Mouse (Mus musculus) MEL (cell line): ENCODE data around the gene Dgkz. TPM values are rescaled to one million over a fixed set of nuclear protein-coding genes. Genes with fewer than 3 reads are reported as not detected.

Experiments used
- DNase-seq: peaks from one replicate; pipeline ENCODE4 v3.0.0; 2011; ENCODE audit warnings: low read depth, low spot score
- H3K27ac ChIP-seq: 2 replicates; pipeline ENCODE4 v1.5.1; 2012; ENCODE audit warnings: low read depth, mild to moderate bottlenecking, control low read depth, low read length, moderate library complexity; ENCODE audit not compliant: control insufficient read depth
- H3K27me3 ChIP-seq, 2 experiments: fragments of 150-350 bp in 1 of 2; sonication (generic) in 1 of 2; 2 replicates each; pipeline ENCODE4 v1.6.1; 2012; ENCODE audit warnings: low read length in 2 of 2, mild to moderate bottlenecking in 2 of 2, improper control_type of control experiment in 1 of 2, moderate library complexity in 1 of 2; ENCODE audit not compliant: insufficient read depth in 2 of 2, control insufficient read depth in 1 of 2
- H3K36me3 ChIP-seq, 2 experiments: 2 replicates each; pipeline ENCODE4 v1.6.1; 2012 to 2014; ENCODE audit warnings: low read length in 2 of 2, improper control_type of control experiment in 1 of 2, inconsistent platforms in 1 of 2, mild to moderate bottlenecking in 1 of 2; ENCODE audit not compliant: insufficient read depth in 2 of 2, control insufficient read depth in 1 of 2
- H3K4me1 ChIP-seq, 2 experiments: fragments of 150-350 bp in 1 of 2; sonication (generic) in 1 of 2; 2 replicates each; pipeline ENCODE4 v1.6.1; 2012; ENCODE audit warnings: low read length in 2 of 2, improper control_type of control experiment in 1 of 2, mild to moderate bottlenecking in 1 of 2; ENCODE audit not compliant: insufficient read depth in 2 of 2, control insufficient read depth in 1 of 2
- H3K4me3 ChIP-seq, 2 experiments: fragments of 150-350 bp in 1 of 2; sonication (generic) in 1 of 2; 2 replicates each; pipeline ENCODE4 v1.5.1; 2012; ENCODE audit warnings: low read depth in 2 of 2, low read length in 2 of 2, mild to moderate bottlenecking in 2 of 2, moderate library complexity in 2 of 2, control low read depth in 1 of 2, improper control_type of control experiment in 1 of 2; ENCODE audit not compliant: control insufficient read depth in 1 of 2, insufficient read depth in 1 of 2
- H3K79me2 ChIP-seq: 2 replicates; pipeline ENCODE4 v1.6.1; 2012; ENCODE audit warnings: mild to moderate bottlenecking, low read length, moderate library complexity; ENCODE audit not compliant: control insufficient read depth, poor library complexity, insufficient read depth
- H3K9ac ChIP-seq: 2 replicates; pipeline ENCODE4 v1.6.1; 2012; ENCODE audit warnings: low read depth, mild to moderate bottlenecking, control low read depth, low read length, moderate library complexity; ENCODE audit not compliant: control insufficient read depth, poor library complexity, severe bottlenecking
- H3K9me3 ChIP-seq: fragments of 150-350 bp; sonication (generic); replicated peaks from 2 replicates; pipeline ENCODE4 v1.6.1; 2012; ENCODE audit warnings: mild to moderate bottlenecking, low read length, improper control_type of control experiment, moderate library complexity; ENCODE audit not compliant: insufficient read depth
- BHLHE40 ChIP-seq: IDR thresholded peaks from 2 replicates; pipeline ENCODE4 v1.6.1; 2012; ENCODE audit warnings: low read depth, mild to moderate bottlenecking, inconsistent platforms, low read length, improper control_type of control experiment, borderline replicate concordance
- CHD1 ChIP-seq: IDR thresholded peaks from 2 replicates; pipeline ENCODE4 v1.6.1; 2012; ENCODE audit warnings: low read depth, mild to moderate bottlenecking, inconsistent platforms, low read length, improper control_type of control experiment
- CTCF ChIP-seq, 3 experiments: IDR thresholded peaks in 2 of 3; conservative IDR thresholded peaks in 1 of 3; 2 replicates each; pipeline ENCODE4 v1.5.1; 2011 to 2012; ENCODE audit warnings: low read length in 3 of 3, low read depth in 2 of 3, mild to moderate bottlenecking in 2 of 3, improper control_type of control experiment in 1 of 3, inconsistent platforms in 1 of 3, mixed read lengths in 1 of 3, moderate library complexity in 1 of 3; ENCODE audit not compliant: control insufficient read depth in 1 of 3, insufficient read depth in 1 of 3, poor library complexity in 1 of 3, severe bottlenecking in 1 of 3
- E2F4 ChIP-seq: IDR thresholded peaks from 2 replicates; pipeline ENCODE4 v1.6.1; 2011; ENCODE audit warnings: low read depth, low read length, improper control_type of control experiment, borderline replicate concordance
- ELF1 ChIP-seq: IDR thresholded peaks from 2 replicates; pipeline ENCODE4 v1.6.1; 2014; ENCODE audit warnings: low read depth, mild to moderate bottlenecking, inconsistent platforms, low read length, improper control_type of control experiment, moderate library complexity
- EP300 ChIP-seq, 2 experiments: IDR thresholded peaks; 2 replicates each; pipeline ENCODE4 v1.6.1; 2011; ENCODE audit warnings: improper control_type of control experiment in 2 of 2, low read length in 2 of 2, low read depth in 1 of 2, mild to moderate bottlenecking in 1 of 2
- GABPA ChIP-seq: IDR thresholded peaks from 2 replicates; pipeline ENCODE4 v1.6.1; 2012; ENCODE audit warnings: low read depth, mild to moderate bottlenecking, inconsistent platforms, low read length, improper control_type of control experiment, moderate library complexity
- JUND ChIP-seq: IDR thresholded peaks from 2 replicates; pipeline ENCODE4 v1.6.1; 2011; ENCODE audit warnings: low read depth, mild to moderate bottlenecking, improper control_type of control experiment, low read length
- KAT2A ChIP-seq: conservative IDR thresholded peaks from 2 replicates; pipeline ENCODE4 v1.6.1; 2012; ENCODE audit warnings: low read depth, low read length, improper control_type of control experiment, inconsistent platforms
- MAFK ChIP-seq: IDR thresholded peaks from 2 replicates; pipeline ENCODE4 v1.6.1; 2011; ENCODE audit warnings: low read depth, mild to moderate bottlenecking, low read length, improper control_type of control experiment, borderline replicate concordance
- MAX ChIP-seq: IDR thresholded peaks from 2 replicates; pipeline ENCODE4 v1.6.1; 2011; ENCODE audit warnings: low read length, improper control_type of control experiment
- MEF2A ChIP-seq: IDR thresholded peaks from 2 replicates; pipeline ENCODE4 v1.6.1; 2014; ENCODE audit warnings: low read depth, mild to moderate bottlenecking, inconsistent platforms, low read length, improper control_type of control experiment; ENCODE audit not compliant: poor library complexity, insufficient replicate concordance, severe bottlenecking; ENCODE audit errors: extremely low read depth
- MXI1 ChIP-seq: IDR thresholded peaks from 2 replicates; pipeline ENCODE4 v1.6.1; 2011; ENCODE audit warnings: mild to moderate bottlenecking, low read depth, low read length, improper control_type of control experiment
- MYB ChIP-seq: IDR thresholded peaks from 2 replicates; pipeline ENCODE4 v1.6.1; 2011; ENCODE audit warnings: mild to moderate bottlenecking, low read depth, low read length, improper control_type of control experiment
- MYC ChIP-seq: IDR thresholded peaks from 2 replicates; pipeline ENCODE4 v1.6.1; 2011; ENCODE audit warnings: low read depth, mild to moderate bottlenecking, low read length, improper control_type of control experiment, moderate library complexity
- NELFE ChIP-seq: IDR thresholded peaks from 2 replicates; pipeline ENCODE4 v1.6.1; 2011; ENCODE audit warnings: low read depth, low read length, improper control_type of control experiment
- POLR2A ChIP-seq, 2 experiments: IDR thresholded peaks; 2 replicates each; pipeline ENCODE4 v1.6.1; 2011 to 2012; ENCODE audit warnings: low read length in 2 of 2, mild to moderate bottlenecking in 2 of 2, control low read depth in 1 of 2, improper control_type of control experiment in 1 of 2, low read depth in 1 of 2, moderate library complexity in 1 of 2; ENCODE audit not compliant: control insufficient read depth in 1 of 2, insufficient read depth in 1 of 2, poor library complexity in 1 of 2
- POLR2AphosphoS2 ChIP-seq: IDR thresholded peaks from 2 replicates; pipeline ENCODE4 v1.6.1; 2011; ENCODE audit warnings: low read length, improper control_type of control experiment
- POLR2AphosphoS5 ChIP-seq: IDR thresholded peaks from 2 replicates; pipeline ENCODE4 v1.6.1; 2012; ENCODE audit warnings: low read depth, borderline replicate concordance, mild to moderate bottlenecking, inconsistent platforms, low read length, moderate library complexity, mixed read lengths
- RAD21 ChIP-seq: IDR thresholded peaks from 2 replicates; pipeline ENCODE4 v1.6.1; 2011; ENCODE audit warnings: mild to moderate bottlenecking, low read depth, low read length, improper control_type of control experiment
- SIN3A ChIP-seq: IDR thresholded peaks from 2 replicates; pipeline ENCODE4 v1.6.1; 2012; ENCODE audit warnings: low read length, improper control_type of control experiment, inconsistent platforms
- SMC3 ChIP-seq: IDR thresholded peaks from 2 replicates; pipeline ENCODE4 v1.6.1; 2011; ENCODE audit warnings: low read depth, low read length, improper control_type of control experiment
- TCF12 ChIP-seq: IDR thresholded peaks from 2 replicates; pipeline ENCODE4 v1.6.1; 2014; ENCODE audit warnings: low read depth, mild to moderate bottlenecking, inconsistent platforms, low read length, improper control_type of control experiment, moderate library complexity
- UBTF ChIP-seq: IDR thresholded peaks from 2 replicates; pipeline ENCODE4 v1.6.1; 2012; ENCODE audit warnings: low read depth, mild to moderate bottlenecking, inconsistent platforms, low read length, improper control_type of control experiment, moderate library complexity, borderline replicate concordance; ENCODE audit not compliant: insufficient read depth
- USF2 ChIP-seq, 2 experiments: IDR thresholded peaks; 2 replicates each; pipeline ENCODE4 v1.6.1; 2011 to 2012; ENCODE audit warnings: improper control_type of control experiment in 2 of 2, low read length in 2 of 2, borderline replicate concordance in 1 of 2, inconsistent platforms in 1 of 2, low read depth in 1 of 2, mild to moderate bottlenecking in 1 of 2; ENCODE audit not compliant: insufficient read depth in 1 of 2
- ZC3H11A ChIP-seq: IDR thresholded peaks from 2 replicates; pipeline ENCODE4 v1.6.1; 2012; ENCODE audit warnings: low read depth, mild to moderate bottlenecking, inconsistent platforms, low read length, improper control_type of control experiment
- ZMIZ1 ChIP-seq: IDR thresholded peaks from 2 replicates; pipeline ENCODE4 v1.6.1; 2012; ENCODE audit warnings: low read depth, mild to moderate bottlenecking, inconsistent platforms, low read length, improper control_type of control experiment, moderate library complexity
- polyA plus RNA-seq, 2 experiments: library from polyadenylated mRNA; stranded (reverse) in 1 of 2; unstranded in 1 of 2; fragments of >175 nt in 1 of 2; fragments of >200 nt in 1 of 2; gene quantifications; 2 replicates each; pipeline versions ENCODE4 v1.2.1 to v1.2.4; 2012; ENCODE audit warnings: low replicate concordance in 2 of 2, low read depth in 1 of 2; ENCODE audit not compliant: insufficient read length in 2 of 2, insufficient read depth in 1 of 2, missing spikeins in 1 of 2
- total RNA-seq: library from RNA; depleted of rRNA; stranded (reverse); fragments of 300-350 nt; gene quantifications from 2 replicates; pipeline ENCODE4 v1.2.3, GENCODE M21; 2012

The Dgkz gene
- total and polyA plus RNA-seq, 3 experiments: 65.6 to 165 TPM; not detected in 1

GRCm38 (mm10) chr2:91984439-91984838 lies 8.8 kb upstream of the Dgkz start (continued):
- 0 out of 2 replicates have a peak, but pooled peaks have one; percentile 56 for TF ChIP-seq ZMIZ1
- TF ChIP-seq POLR2AphosphoS2: no peak
- no peak for TF ChIP-seq CTCF (IDR thresholded peaks at IDR 0.05 in 2 of 3, conservative IDR thresholded peaks at IDR 0.05 in 1 of 3; ENCODE audit: control insufficient read depth in 1 of 3, insufficient read depth in 1 of 3, low read depth in 2 of 3, low read length in 3 of 3, poor library complexity in 1 of 3, severe bottlenecking in 1 of 3)
- no peak for TF ChIP-seq SIN3A
- TF ChIP-seq SMC3: no peak
- TF ChIP-seq ELF1: no peak
- no peak for TF ChIP-seq MAFK
- TF ChIP-seq CHD1: no peak
- no peak for TF ChIP-seq EP300 (IDR thresholded peaks at IDR 0.05; ENCODE audit: low read depth in 1 of 2, low read length in 2 of 2)
- TF ChIP-seq, all 39 proteins: peak for 6

DNA sequence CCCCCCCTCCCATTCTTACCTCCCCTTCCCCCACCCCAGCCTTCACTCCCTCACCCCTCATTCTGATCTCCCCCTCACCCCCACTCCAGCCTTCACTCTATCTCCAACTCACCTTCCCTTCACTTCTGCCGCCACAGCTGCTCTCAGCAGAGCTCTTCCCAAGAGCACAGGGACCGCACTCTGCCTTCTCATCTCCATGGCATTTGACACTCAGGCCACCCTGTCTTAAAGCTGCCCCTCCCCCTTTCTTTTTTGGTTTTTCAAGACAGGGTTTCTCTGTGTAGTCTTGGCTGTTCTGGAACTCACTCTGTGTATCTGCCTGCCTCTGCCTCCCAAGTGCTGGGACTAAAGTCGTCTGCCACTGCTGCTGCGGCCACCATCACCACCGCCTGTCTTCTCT lies 5.2 kb upstream of the Dgkz start:
- no peaks in the 10 kb centered on the region; the same call in 1 of the 2 replicates for H3K79me2 ChIP-seq
- no peak overlapping the region for H3K27ac ChIP-seq
- H3K4me1 ChIP-seq: peaks cover 12 to 19% of the 10 kb centered on the region in 2 experiments
- TF ChIP-seq BHLHE40: no peak
- no peak for TF ChIP-seq TCF12
- TF ChIP-seq MAFK: no peak
- TF ChIP-seq JUND: no peak
- TF ChIP-seq GABPA: no peak
- TF ChIP-seq MAX: no peak
- no peak for TF ChIP-seq ELF1
- TF ChIP-seq ZC3H11A: no peak
- TF ChIP-seq USF2 (IDR thresholded peaks at IDR 0.05; ENCODE audit: borderline replicate concordance in 1 of 2, insufficient read depth in 1 of 2, low read depth in 1 of 2, low read length in 2 of 2): no peak
- TF ChIP-seq CHD1: no peak
- H3K27me3 ChIP-seq: no peaks in the 10 kb centered on the region
- peaks cover 0 to 3% of the 10 kb centered on the region in 2 experiments; a peak in 2 of 4 replicates for H3K36me3 ChIP-seq
- no peaks in the 10 kb centered on the region for H3K9me3 ChIP-seq
- H3K4me3 ChIP-seq: no peak overlapping the region
- H3K9ac ChIP-seq: no peak overlapping the region
- no peak for DNase-seq

DNA sequence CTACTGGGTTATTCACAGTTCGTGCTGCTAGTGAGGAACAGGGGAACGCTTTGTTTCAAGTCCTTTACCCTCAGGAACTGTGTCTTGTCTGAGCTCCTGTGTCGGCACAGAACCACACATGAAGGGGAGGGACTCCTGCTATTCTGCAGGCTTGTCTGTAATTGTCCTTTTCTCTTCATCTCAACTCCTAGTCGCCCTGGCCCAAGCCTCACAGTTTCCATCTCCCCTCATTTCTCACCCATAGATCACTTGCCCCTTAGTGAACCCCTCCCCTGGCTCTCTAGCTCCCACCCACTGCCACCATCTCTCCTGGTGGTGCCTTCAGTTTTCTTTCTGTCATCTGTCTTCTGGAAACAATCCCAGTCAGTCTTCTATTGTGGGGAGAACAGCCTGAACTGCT lies 4.6 kb upstream of the Dgkz start:
- peaks cover 0 to 3% of the 10 kb centered on the region in 2 experiments; a peak in 2 of 4 replicates for H3K36me3 ChIP-seq
- H3K4me1 ChIP-seq: peaks cover 12 to 16% of the 10 kb centered on the region in 2 experiments
- no peak for DNase-seq
- no peaks in the 10 kb centered on the region for H3K9me3 ChIP-seq
- no peak for TF ChIP-seq NELFE
- no peak for TF ChIP-seq POLR2A (IDR thresholded peaks at IDR 0.05; ENCODE audit: control insufficient read depth in 1 of 2, insufficient read depth in 1 of 2, low read depth in 1 of 2, low read length in 2 of 2, poor library complexity in 1 of 2)
- no peak for TF ChIP-seq ZC3H11A
- no peak for TF ChIP-seq POLR2AphosphoS5
- TF ChIP-seq MEF2A: no peak
- no peak for TF ChIP-seq E2F4
- TF ChIP-seq MYB: no peak
- no peak for TF ChIP-seq SMC3
- TF ChIP-seq EP300 (IDR thresholded peaks at IDR 0.05; ENCODE audit: low read depth in 1 of 2, low read length in 2 of 2): no peak
- no peak for TF ChIP-seq BHLHE40
- TF ChIP-seq ELF1: no peak
- TF ChIP-seq KAT2A: no peak
- no peak for TF ChIP-seq RAD21
- no peak for TF ChIP-seq MYC
- no peak for TF ChIP-seq TCF12
- TF ChIP-seq UBTF: no peak
- TF ChIP-seq MXI1: no peak
- no peak overlapping the region for H3K4me3 ChIP-seq
- H3K79me2 ChIP-seq: no peaks in the 10 kb centered on the region; the same call in 1 of the 2 replicates
- no peak overlapping the region for H3K27ac ChIP-seq
- no peak overlapping the region for H3K9ac ChIP-seq
- no peaks in the 10 kb centered on the region for H3K27me3 ChIP-seq
